Mouse (Mus musculus): ENCODE results near the gene Il17rb. TPM values are rescaled to one million over a fixed set of nuclear protein-coding genes. Genes with fewer than 3 reads are reported as not detected.

Il17rb gene
- polyA plus RNA-seq, 1 experiment from 2014 or later = 1.3 TPM

- Histone ChIP-seq H3K27ac (replicated peaks; ENCODE audit: low read depth, low read length) (no peak overlapping the region), H3K9ac (replicated peaks; ENCODE audit: low read length) (no peak overlapping the region)
- ATAC-seq (ENCODE audit: low FRiP score, low TSS enrichment) = no peak
Measured at GRCm38 (mm10) chr14:29987276-29987675, 21.4 kb downstream of the Il17rb start.

GRCm38 (mm10) chr14:29986096-29986495 lies 22.6 kb downstream of the Il17rb start:
- H3K9ac ChIP-seq (replicated peaks; ENCODE audit: low read length) = no peak overlapping the region
- no peaks in the 10 kb centered on the region for H3K27me3 ChIP-seq (ENCODE audit: control insufficient read depth, insufficient read depth, low read length)
- H3K36me3 ChIP-seq (ENCODE audit: control insufficient read depth, insufficient read depth, low read length) = peaks cover 100% of the 10 kb centered on the region
- no peak overlapping the region for H3K27ac ChIP-seq (replicated peaks; ENCODE audit: low read depth, low read length)
- 94% methylated on average over 4 of the region's 4 CpGs for WGBS
- no peaks in the 10 kb centered on the region for H3K4me1 ChIP-seq (ENCODE audit: control insufficient read depth, insufficient read depth, low read length)
- DNase-seq (no peak), ATAC-seq (ENCODE audit: low FRiP score, low TSS enrichment) (no peak)
- H3K9me3 ChIP-seq (ENCODE audit: control insufficient read depth, low read length) = no peaks in the 10 kb centered on the region
- H3K4me3 ChIP-seq (replicated peaks; ENCODE audit: low read depth, low read length) = no peak overlapping the region
- no peak overlapping the region for H3K4me2 ChIP-seq (ENCODE audit: low read length)

More at GRCm38 (mm10) chr14:29987276-29987675, 21.4 kb downstream of the Il17rb start:
- H3K4me2 ChIP-seq (ENCODE audit: low read length) = no peak overlapping the region
- H3K36me3 ChIP-seq (ENCODE audit: control insufficient read depth, insufficient read depth, low read length) = peaks cover 100% of the 10 kb centered on the region
- H3K4me1 ChIP-seq (ENCODE audit: control insufficient read depth, insufficient read depth, low read length) = no peaks in the 10 kb centered on the region
- DNase-seq = no peak
- no peak overlapping the region for H3K4me3 ChIP-seq (replicated peaks; ENCODE audit: low read depth, low read length)
- H3K27me3 ChIP-seq (ENCODE audit: control insufficient read depth, insufficient read depth, low read length) = no peaks in the 10 kb centered on the region
- 97% methylated on average over 6 of the region's 6 CpGs for WGBS
- H3K9me3 ChIP-seq (ENCODE audit: control insufficient read depth, low read length) = no peaks in the 10 kb centered on the region

GRCm38 (mm10) chr14:29980447-29981205 lies 28.1 kb downstream of the Il17rb start:
- H3K9ac ChIP-seq (replicated peaks; ENCODE audit: low read length) = no peak overlapping the region
- no peaks in the 10 kb centered on the region for H3K9me3 ChIP-seq (ENCODE audit: control insufficient read depth, low read length)
- H3K27me3 ChIP-seq (ENCODE audit: control insufficient read depth, insufficient read depth, low read length) = no peaks in the 10 kb centered on the region
- H3K4me3 ChIP-seq (replicated peaks; ENCODE audit: low read depth, low read length) = no peak overlapping the region
- 97% methylated on average over 10 of the region's 10 CpGs for WGBS
- H3K4me1 ChIP-seq (ENCODE audit: control insufficient read depth, insufficient read depth, low read length) = 0 out of 2 replicates have a peak, but pooled peaks cover 3% of the 10 kb centered on the region
- DNase-seq (peak; percentile 19), ATAC-seq (ENCODE audit: low FRiP score, low TSS enrichment) (no peak)
- peaks cover 66% of the 10 kb centered on the region for H3K36me3 ChIP-seq (ENCODE audit: control insufficient read depth, insufficient read depth, low read length)
- no peak overlapping the region for H3K4me2 ChIP-seq (ENCODE audit: low read length)
- no peak overlapping the region for H3K27ac ChIP-seq (replicated peaks; ENCODE audit: low read depth, low read length)

- Histone ChIP-seq H3K9me3 (ENCODE audit: control insufficient read depth, low read length) (no peaks in the 10 kb centered on the region), H3K4me1 (ENCODE audit: control insufficient read depth, insufficient read depth, low read length) (0 out of 2 replicates have a peak, but pooled peaks cover 3% of the 10 kb centered on the region), H3K4me3 (replicated peaks; ENCODE audit: low read depth, low read length) (peak within 1 kb of the TSS; percentile 85), H3K27ac (replicated peaks; ENCODE audit: low read depth, low read length) (peak within 1 kb of the TSS; percentile 91), H3K9ac (replicated peaks; ENCODE audit: low read length) (peak within 1 kb of the TSS; percentile 84), H3K36me3 (ENCODE audit: control insufficient read depth, insufficient read depth, low read length) (peaks cover 64% of the 10 kb centered on the region), H3K27me3 (ENCODE audit: control insufficient read depth, insufficient read depth, low read length) (no peaks in the 10 kb centered on the region), H3K4me2 (ENCODE audit: low read length) (peak within 1 kb of the TSS; percentile 77)
- DNase-seq (peak; percentile 97), ATAC-seq (ENCODE audit: low FRiP score, low TSS enrichment) (peak; percentile 96)
- WGBS = 2% methylated on average over 44 of the region's 44 CpGs
Measured at GRCm38 (mm10) chr14:29978254-29979204, 30.2 kb downstream of the Il17rb start, which contains the start of gene Actr8. Actr8 (plus strand) TSS chr14:29978337.

GRCm38 (mm10) chr14:29976927-29977326 lies 31.8 kb downstream of the Il17rb start:
- DNase-seq (no peak), ATAC-seq (ENCODE audit: low FRiP score, low TSS enrichment) (no peak)
- Histone ChIP-seq H3K4me2 (ENCODE audit: low read length) (no peak overlapping the region), H3K4me1 (ENCODE audit: control insufficient read depth, insufficient read depth, low read length) (0 out of 2 replicates have a peak, but pooled peaks cover 3% of the 10 kb centered on the region), H3K27me3 (ENCODE audit: control insufficient read depth, insufficient read depth, low read length) (no peaks in the 10 kb centered on the region), H3K9ac (replicated peaks; ENCODE audit: low read length) (no peak overlapping the region), H3K9me3 (ENCODE audit: control insufficient read depth, low read length) (no peaks in the 10 kb centered on the region), H3K27ac (replicated peaks; ENCODE audit: low read depth, low read length) (no peak overlapping the region), H3K4me3 (replicated peaks; ENCODE audit: low read depth, low read length) (no peak overlapping the region), H3K36me3 (ENCODE audit: control insufficient read depth, insufficient read depth, low read length) (peaks cover 64% of the 10 kb centered on the region)
- WGBS = 96% methylated on average over 6 of the region's 6 CpGs

GRCm38 (mm10) chr14:29971993-29972392 lies 36.7 kb downstream of the Il17rb start:
- H3K4me1 ChIP-seq (ENCODE audit: control insufficient read depth, insufficient read depth, low read length) = peaks cover 14% of the 10 kb centered on the region
- no peaks in the 10 kb centered on the region for H3K27me3 ChIP-seq (ENCODE audit: control insufficient read depth, insufficient read depth, low read length)
- DNase-seq (no peak), ATAC-seq (ENCODE audit: low FRiP score, low TSS enrichment) (no peak)
- WGBS = 87% methylated on average over 5 of the region's 5 CpGs
- no peak overlapping the region for H3K4me3 ChIP-seq (replicated peaks; ENCODE audit: low read depth, low read length)
- no peak overlapping the region for H3K9ac ChIP-seq (replicated peaks; ENCODE audit: low read length)
- peaks cover 65% of the 10 kb centered on the region for H3K36me3 ChIP-seq (ENCODE audit: control insufficient read depth, insufficient read depth, low read length)
- H3K4me2 ChIP-seq (ENCODE audit: low read length) = no peak overlapping the region
- no peaks in the 10 kb centered on the region for H3K9me3 ChIP-seq (ENCODE audit: control insufficient read depth, low read length)
- no peak overlapping the region for H3K27ac ChIP-seq (replicated peaks; ENCODE audit: low read depth, low read length)

GRCm38 (mm10) chr14:29971446-29971845 lies 37.2 kb downstream of the Il17rb start:
- peaks cover 14% of the 10 kb centered on the region for H3K4me1 ChIP-seq (ENCODE audit: control insufficient read depth, insufficient read depth, low read length)
- no peak overlapping the region for H3K9ac ChIP-seq (replicated peaks; ENCODE audit: low read length)
- H3K9me3 ChIP-seq (ENCODE audit: control insufficient read depth, low read length) = no peaks in the 10 kb centered on the region
- no peak overlapping the region for H3K27ac ChIP-seq (replicated peaks; ENCODE audit: low read depth, low read length)
- H3K4me2 ChIP-seq (ENCODE audit: low read length) = no peak overlapping the region
- H3K27me3 ChIP-seq (ENCODE audit: control insufficient read depth, insufficient read depth, low read length) = no peaks in the 10 kb centered on the region
- 94% methylated on average over 7 of the region's 7 CpGs for WGBS
- no peak for DNase-seq
- H3K4me3 ChIP-seq (replicated peaks; ENCODE audit: low read depth, low read length) = no peak overlapping the region
- peaks cover 62% of the 10 kb centered on the region for H3K36me3 ChIP-seq (ENCODE audit: control insufficient read depth, insufficient read depth, low read length)
- no peak for ATAC-seq (ENCODE audit: low FRiP score, low TSS enrichment)

- Histone ChIP-seq H3K9me3 (ENCODE audit: control insufficient read depth, low read length) (no peaks in the 10 kb centered on the region), H3K4me3 (replicated peaks; ENCODE audit: low read depth, low read length) (peak within 1 kb of the TSS; percentile 93), H3K36me3 (ENCODE audit: control insufficient read depth, insufficient read depth, low read length) (peaks cover 33% of the 10 kb centered on the region), H3K4me1 (ENCODE audit: control insufficient read depth, insufficient read depth, low read length) (peaks cover 14% of the 10 kb centered on the region), H3K27ac (replicated peaks; ENCODE audit: low read depth, low read length) (peak within 1 kb of the TSS; percentile 87), H3K9ac (replicated peaks; ENCODE audit: low read length) (peak within 1 kb of the TSS; percentile 95), H3K4me2 (ENCODE audit: low read length) (peak within 1 kb of the TSS; percentile 81), H3K27me3 (ENCODE audit: control insufficient read depth, insufficient read depth, low read length) (no peaks in the 10 kb centered on the region)
- ATAC-seq (ENCODE audit: low FRiP score, low TSS enrichment) = peak; percentile 100
- under 1% methylated on average over 49 of the region's 49 CpGs for WGBS
- peak; percentile 100 for DNase-seq
Measured at GRCm38 (mm10) chr14:29968075-29968821, 40.4 kb downstream of the Il17rb start, which contains the start of gene Selenok. Selenok (plus strand) TSS chr14:29968308.

All from midbrain, embryonic 14.5 days (tissue).